Mouse (Mus musculus): Measurements from ENCODE around the gene Dusp7. TPM values are rescaled to one million over a fixed set of nuclear protein-coding genes. Genes with fewer than 3 reads are reported as not detected.

Gene Dusp7
- polyA plus RNA-seq, 1 experiment from 2014 or later, result 13.6 TPM

GRCm38 (mm10) chr9:106367001-106367400 is 1.4 kb upstream of the Dusp7 start:
- in situ Hi-C loops (cut with MboI; ENCODE audit: low pct_unique_long_range_greater_than_20kb), result no loop called here
- ATAC-seq (no peak), DNase-seq (ENCODE audit: low read depth, low spot score) (no peak)
- no peak for TF ChIP-seq CTCF (IDR thresholded peaks at IDR 0.05)
- H3K27me3 ChIP-seq, result no peaks in the 10 kb centered on the region
- ChIA-PET CTCF (interaction anchor here (1.3 kb wide), 1 partner anchor 60 kb away, joined by 4 read pairs; no protein-coding TSS in a partner anchor), POLR2A (interaction anchor here (0.6 kb wide), 1 partner anchor 14 kb away, joined by 5 read pairs; no protein-coding TSS in a partner anchor)

GRCm38 (mm10) chr9:106367592-106368111 is 780 bp upstream of the Dusp7 start:
- TF ChIP-seq CTCF (IDR thresholded peaks at IDR 0.05), result no peak
- DNase-seq (ENCODE audit: low read depth, low spot score) (no peak), ATAC-seq (peak; percentile 84)
- no peaks in the 10 kb centered on the region for H3K27me3 ChIP-seq
- ChIA-PET CTCF (interaction anchor here (0.8 to 1.3 kb wide), 2 partner anchors 16 to 61 kb away, joined by 3 to 4 read pairs; no protein-coding TSS in a partner anchor), POLR2A (no interaction called here)
- in situ Hi-C loops (cut with MboI; ENCODE audit: low pct_unique_long_range_greater_than_20kb), result no loop called here

GRCm38 (mm10) chr9:106368831-106369501 is 534 bp downstream of the Dusp7 start:
- no peak for TF ChIP-seq CTCF (IDR thresholded peaks at IDR 0.05)
- in situ Hi-C loops (cut with MboI; ENCODE audit: low pct_unique_long_range_greater_than_20kb), result no loop called here
- H3K27me3 ChIP-seq, result no peaks in the 10 kb centered on the region
- POLR2A ChIA-PET, result interaction anchor here (0.6 to 2.0 kb wide), 13 partner anchors 9 to 84 kb away, joined by 3 to 7 read pairs (median 4); no protein-coding TSS in a partner anchor
- DNase-seq (ENCODE audit: low read depth, low spot score) (no peak), ATAC-seq (peak; percentile 8)
- CTCF ChIA-PET, result interaction anchor here (1.0 to 4.6 kb wide), 5 partner anchors 17 to 80 kb away, joined by 3 to 23 read pairs (median 5); no protein-coding TSS in a partner anchor

GRCm38 (mm10) chr9:106369801-106370485 is 1.5 kb downstream of the Dusp7 start:
- ChIA-PET CTCF (interaction anchor here (1.0 to 4.6 kb wide), 4 partner anchors 18 to 79 kb away, joined by 3 to 23 read pairs (median 6); no protein-coding TSS in a partner anchor), POLR2A (interaction anchor here (0.6 to 2.0 kb wide), 11 partner anchors 9 to 371 kb away, joined by 3 to 7 read pairs (median 5); no protein-coding TSS in a partner anchor)
- no peak for TF ChIP-seq CTCF (IDR thresholded peaks at IDR 0.05)
- ATAC-seq, result no peak
- DNase-seq (ENCODE audit: low read depth, low spot score), result no peak
- no peaks in the 10 kb centered on the region for H3K27me3 ChIP-seq
- in situ Hi-C loops (cut with MboI; ENCODE audit: low pct_unique_long_range_greater_than_20kb), result loop anchor here (5.0 kb wide), 1 partner anchor 107 kb away; the partner anchor contains the start of genes Parp3 and Rrp9

GRCm38 (mm10) chr9:106370620-106371383 is 2.4 kb downstream of the Dusp7 start:
- TF ChIP-seq CTCF (IDR thresholded peaks at IDR 0.05), result no peak
- POLR2A ChIA-PET, result interaction anchor here (2.0 kb wide), 1 partner anchor 15 kb away, joined by 7 read pairs; no protein-coding TSS in a partner anchor
- in situ Hi-C loops (cut with MboI; ENCODE audit: low pct_unique_long_range_greater_than_20kb), result loop anchor here (5.0 kb wide), 1 partner anchor 106 kb away; the partner anchor contains the start of genes Parp3 and Rrp9

GRCm38 (mm10) chr9:106371384-106371671 is 2.9 kb downstream of the Dusp7 start:
- CTCF ChIA-PET, result interaction anchor here (0.8 to 4.6 kb wide), 4 partner anchors 50 to 160 kb away, joined by 3 to 23 read pairs (median 8); partner anchors contain the start of gene Poc1a
- no peaks in the 10 kb centered on the region for H3K27me3 ChIP-seq
- TF ChIP-seq CTCF (IDR thresholded peaks at IDR 0.05), result no peak

More at GRCm38 (mm10) chr9:106370620-106371383, 2.4 kb downstream of the Dusp7 start:
- no peak for ATAC-seq
- DNase-seq (ENCODE audit: low read depth, low spot score), result no peak
- CTCF ChIA-PET, result interaction anchor here (2.2 to 4.6 kb wide), 3 partner anchors 51 to 64 kb away, joined by 7 to 23 read pairs (median 9); no protein-coding TSS in a partner anchor
- H3K27me3 ChIP-seq, result no peaks in the 10 kb centered on the region

GRCm38 (mm10) chr9:106371776-106372175 is 3.3 kb downstream of the Dusp7 start:
- ChIA-PET POLR2A (interaction anchor here (0.6 to 1.5 kb wide), 2 partner anchors 46 to 49 kb away, joined by 3 to 4 read pairs; no protein-coding TSS in a partner anchor), CTCF (interaction anchor here (0.8 to 4.6 kb wide), 5 partner anchors 21 to 160 kb away, joined by 3 to 23 read pairs (median 6); partner anchors contain the start of gene Poc1a)
- DNase-seq (ENCODE audit: low read depth, low spot score) (no peak), ATAC-seq (peak; percentile 37)
- TF ChIP-seq CTCF (IDR thresholded peaks at IDR 0.05), result no peak
- in situ Hi-C loops (cut with MboI; ENCODE audit: low pct_unique_long_range_greater_than_20kb), result loop anchor here (5.0 kb wide), 1 partner anchor 106 kb away; the partner anchor contains the start of genes Parp3 and Rrp9
- H3K27me3 ChIP-seq, result no peaks in the 10 kb centered on the region

More at GRCm38 (mm10) chr9:106371384-106371671, 2.9 kb downstream of the Dusp7 start:
- DNase-seq (ENCODE audit: low read depth, low spot score) (no peak), ATAC-seq (no peak)
- in situ Hi-C loops (cut with MboI; ENCODE audit: low pct_unique_long_range_greater_than_20kb), result loop anchor here (5.0 kb wide), 1 partner anchor 106 kb away; the partner anchor contains the start of genes Parp3 and Rrp9
- POLR2A ChIA-PET, result no interaction called here

GRCm38 (mm10) chr9:106372431-106373412 is 4.3 kb downstream of the Dusp7 start:
- no peak for TF ChIP-seq CTCF (IDR thresholded peaks at IDR 0.05)
- in situ Hi-C loops (cut with MboI; ENCODE audit: low pct_unique_long_range_greater_than_20kb), result loop anchor here (5.0 kb wide), 1 partner anchor 105 kb away; the partner anchor contains the start of genes Parp3 and Rrp9

More at GRCm38 (mm10) chr9:106372431-106373412, 4.3 kb downstream of the Dusp7 start:
- ChIA-PET CTCF (interaction anchor here (1.0 to 4.6 kb wide), 5 partner anchors 11 to 161 kb away, joined by 3 to 23 read pairs (median 6); no protein-coding TSS in a partner anchor), POLR2A (interaction anchor here (0.6 to 1.5 kb wide), 2 partner anchors 45 to 50 kb away, joined by 3 to 4 read pairs; no protein-coding TSS in a partner anchor)
- H3K27me3 ChIP-seq, result no peaks in the 10 kb centered on the region
- no peak for ATAC-seq
- DNase-seq (ENCODE audit: low read depth, low spot score), result no peak
